Mouse (Mus musculus) kidney, adult 9 months (tissue): ENCODE results near the gene Gpr84.
"Not testable (repeated sequence)": the region's sequence is repeated elsewhere in the genome, so short reads cannot be mapped to it uniquely, and the experiment has no call there.

ENCODE experiments used
- DNase-seq: peaks from one replicate; pipeline ENCODE4 v3.0.0; 2022

Gene Gpr84

DNA sequence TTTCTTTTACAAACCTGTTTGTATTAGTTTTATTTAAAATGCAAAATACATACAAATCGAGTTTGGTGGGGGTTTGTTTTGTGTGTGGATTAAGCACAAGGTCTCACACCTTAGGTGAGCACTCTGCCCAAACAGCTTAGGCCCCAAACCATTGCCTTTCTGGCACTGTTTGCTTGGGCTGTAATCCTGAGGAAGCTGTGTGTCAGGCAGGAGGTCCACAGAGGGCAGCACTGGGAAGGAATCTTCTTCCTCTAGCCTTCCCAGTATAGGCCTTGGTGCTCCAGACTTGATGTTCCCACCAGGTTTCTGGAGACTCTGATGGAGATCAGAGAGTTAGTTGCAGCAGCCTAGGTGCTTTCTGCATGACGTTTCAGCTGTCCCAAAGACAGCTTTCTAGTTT is 25.8 kb downstream of the Gpr84 start:
- no peak for DNase-seq

DNA sequence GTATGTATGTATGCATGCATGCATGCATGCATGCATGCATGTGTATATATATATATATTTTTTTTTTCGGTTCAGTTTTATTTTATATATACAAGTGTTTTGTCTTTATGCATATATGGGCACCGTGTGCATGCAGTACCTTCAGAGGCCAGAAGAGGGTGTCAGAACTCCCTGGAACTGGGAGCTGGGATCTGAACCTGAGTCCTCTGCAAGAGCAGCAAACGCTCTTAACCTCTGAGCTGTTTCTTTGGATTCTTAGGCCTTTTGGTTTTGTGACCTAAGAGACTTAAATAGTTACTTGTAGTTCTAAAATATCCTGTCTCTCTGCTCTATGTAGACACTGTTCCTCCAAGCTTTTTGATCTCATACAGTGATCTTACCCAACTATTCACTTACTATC is 26.3 kb downstream of the Gpr84 start:
- DNase-seq, result peak; percentile 81

- peak; percentile 44 for DNase-seq
Measured at GRCm38 (mm10) chr15:103281465-103282205, 28.8 kb downstream of the Gpr84 start.

GRCm38 (mm10) chr15:103280817-103281464 is 29.5 kb downstream of the Gpr84 start:
- DNase-seq, result peak; percentile 38

DNA sequence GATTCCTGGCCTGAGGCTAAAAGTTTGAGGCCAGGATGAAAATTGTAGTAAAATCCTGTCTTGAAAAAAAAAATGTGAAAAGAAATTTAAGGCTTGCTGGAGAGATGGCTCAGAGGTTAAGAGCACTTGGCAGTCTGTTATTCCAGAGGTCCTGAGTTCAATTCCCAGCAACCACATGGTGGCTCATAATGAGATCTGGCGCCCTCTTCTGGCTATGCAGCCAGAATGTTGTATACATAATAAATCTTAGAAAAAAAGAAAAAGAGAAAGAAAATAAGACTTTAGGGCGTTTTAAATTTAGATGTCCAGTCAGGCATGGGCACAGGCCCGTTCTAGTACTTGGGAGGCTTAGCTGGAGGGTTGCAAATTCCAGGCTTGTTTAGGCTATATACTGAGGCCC is 30.7 kb downstream of the Gpr84 start:
- DNase-seq, result peak; percentile 47

DNA sequence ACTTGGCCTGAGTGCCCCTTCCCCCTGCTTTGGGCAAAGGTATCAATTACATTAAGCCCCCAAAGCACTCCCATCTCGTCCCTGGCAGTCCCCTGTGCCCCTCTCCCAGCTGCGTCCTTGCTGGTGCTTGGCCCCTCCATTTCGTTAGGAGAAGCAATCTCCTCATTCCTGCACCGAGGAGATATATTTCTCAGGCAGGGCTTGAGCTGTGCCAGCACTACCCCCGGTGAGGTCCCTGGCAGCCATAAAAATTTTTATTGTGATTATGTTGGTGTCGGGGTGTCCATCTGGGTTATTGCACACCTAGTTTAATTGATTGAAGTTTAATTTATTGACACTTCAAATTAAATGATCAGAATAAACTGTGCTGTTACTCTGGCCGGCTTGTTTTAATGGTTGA is 32.5 kb downstream of the Gpr84 start:
- no peak for DNase-seq

GRCm38 (mm10) chr15:103275943-103276342 is 34.5 kb downstream of the Gpr84 start:
- not testable (repeated sequence) for DNase-seq

DNA sequence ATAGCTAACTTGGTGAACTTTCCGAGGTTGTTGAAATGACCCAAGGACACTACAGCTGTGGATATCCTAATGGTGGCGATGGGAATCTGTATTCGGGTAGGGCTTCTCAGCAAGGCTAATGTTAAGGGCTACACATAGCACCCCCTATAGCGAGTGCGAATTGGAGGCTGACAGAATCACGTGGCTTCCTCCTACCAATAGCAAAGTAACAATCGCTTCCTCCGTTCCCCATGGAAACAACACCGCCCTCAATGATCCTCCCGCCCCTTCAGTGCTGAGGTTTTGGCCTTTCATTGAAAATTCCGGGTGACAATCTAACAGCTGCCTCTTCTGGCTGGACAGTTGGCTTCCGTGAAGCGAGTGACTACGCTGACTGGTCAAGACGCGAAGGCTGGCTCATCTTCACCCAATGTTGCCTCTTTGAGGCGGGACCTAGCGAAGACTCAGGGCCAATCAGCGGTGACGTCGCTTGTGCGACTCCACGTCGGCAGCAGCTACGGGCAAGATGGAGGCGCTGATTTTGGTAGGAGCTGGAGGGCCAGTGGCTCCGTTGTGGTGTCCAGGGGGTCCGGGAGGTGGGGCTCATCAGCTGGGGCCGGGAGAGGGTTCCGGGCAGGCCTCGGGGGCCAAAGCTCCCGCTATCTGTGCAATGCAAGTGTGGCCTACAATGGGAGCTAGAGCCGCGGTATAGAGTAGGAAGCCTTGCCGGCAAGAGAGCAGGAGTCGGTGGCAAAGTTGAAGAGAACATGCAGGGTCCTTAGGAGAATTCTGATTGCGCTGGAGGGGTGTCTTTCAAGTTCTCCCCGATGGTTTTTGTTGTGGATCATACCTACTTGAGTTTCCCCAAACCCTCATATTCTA is 37.8 kb downstream of the Gpr84 start, which contains the start of gene Copz1:
TSS of gene Copz1 (plus strand) at position 296 of the 861 bp plus-strand sequence.
- peak; percentile 99 for DNase-seq

DNA sequence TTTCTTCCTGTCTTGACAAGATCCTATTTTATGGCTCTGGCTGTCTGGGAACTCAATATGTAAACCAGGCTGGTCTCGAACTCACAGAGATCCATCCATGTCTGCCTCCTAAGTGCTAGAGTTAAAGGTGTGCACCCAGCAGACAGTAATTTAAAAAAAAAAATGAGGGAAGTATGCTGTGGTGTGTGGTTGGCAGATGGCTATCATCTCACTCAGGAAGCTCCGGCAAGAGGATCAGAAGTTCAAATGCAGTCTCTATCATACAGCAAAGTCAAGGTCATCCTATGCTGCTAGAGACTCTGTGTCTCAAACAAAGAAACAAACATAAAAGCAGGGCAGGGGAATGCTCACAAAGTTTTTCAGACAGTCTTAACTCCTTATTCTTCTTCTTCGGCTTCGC is 41.5 kb downstream of the Gpr84 start:
- no peak for DNase-seq

- no peak for DNase-seq
Measured at GRCm38 (mm10) chr15:103264794-103265193, 45.6 kb downstream of the Gpr84 start.

- DNase-seq, result no peak
Measured at GRCm38 (mm10) chr15:103259989-103260388, 50.4 kb downstream of the Gpr84 start.

- DNase-seq, result no peak
Measured at GRCm38 (mm10) chr15:103259162-103259561, 51.2 kb downstream of the Gpr84 start.
